Mouse (Mus musculus) spleen, postnatal 10 days (tissue): ENCODE results near the gene Stard3.

Source experiments
- DNase-seq, 2 experiments: peaks; one replicate each; pipeline ENCODE4 v3.0.0; 2021 to 2022; ENCODE audit warnings: low spot score in 2 of 2

The Stard3 gene

GRCm38 (mm10) chr11:98348083-98348961 is 9.8 kb upstream of the Stard3 start, which contains the start of gene Ppp1r1b:
TSS of gene Ppp1r1b (plus strand) at chr11:98348404.
- DNase-seq = no peak

- DNase-seq = no peak
Measured at GRCm38 (mm10) chr11:98349308-98349707, 8.9 kb upstream of the Stard3 start.

- DNase-seq = no peak
Measured at GRCm38 (mm10) chr11:98352272-98352990, 5.7 kb upstream of the Stard3 start.

GRCm38 (mm10) chr11:98353651-98354211 is 4.4 kb upstream of the Stard3 start:
- no peak for DNase-seq

GRCm38 (mm10) chr11:98354445-98354844 is 3.7 kb upstream of the Stard3 start:
- DNase-seq = no peak

- peak; percentile 41 to 57 for DNase-seq
Measured at GRCm38 (mm10) chr11:98355732-98356299, 2.4 kb upstream of the Stard3 start.

- DNase-seq = no peak
Measured at GRCm38 (mm10) chr11:98356625-98357394, 1.4 kb upstream of the Stard3 start.

GRCm38 (mm10) chr11:98357396-98358160 is 590 bp upstream of the Stard3 start:
- no peak for DNase-seq

- DNase-seq = no peak
Measured at GRCm38 (mm10) chr11:98360866-98361521, 2.8 kb downstream of the Stard3 start.

GRCm38 (mm10) chr11:98363817-98364216 is 5.6 kb downstream of the Stard3 start:
- DNase-seq = no peak

- no peak for DNase-seq
Measured at GRCm38 (mm10) chr11:98364410-98364809, 6.2 kb downstream of the Stard3 start.

- no peak for DNase-seq
Measured at GRCm38 (mm10) chr11:98366290-98366689, 8.1 kb downstream of the Stard3 start.

- no peak for DNase-seq
Measured at GRCm38 (mm10) chr11:98367171-98367862, 9.1 kb downstream of the Stard3 start.

- no peak for DNase-seq
Measured at GRCm38 (mm10) chr11:98367863-98368186, 9.7 kb downstream of the Stard3 start.

- DNase-seq = no peak
Measured at GRCm38 (mm10) chr11:98369337-98369736, 11.2 kb downstream of the Stard3 start.

- no peak for DNase-seq
Measured at GRCm38 (mm10) chr11:98370588-98370987, 12.4 kb downstream of the Stard3 start.

GRCm38 (mm10) chr11:98371556-98372240 is 13.5 kb downstream of the Stard3 start:
- no peak for DNase-seq

GRCm38 (mm10) chr11:98372406-98372805 is 14.2 kb downstream of the Stard3 start:
- peak in 1 of 2 experiments; percentile 78 for DNase-seq

GRCm38 (mm10) chr11:98373244-98373643 is 15.1 kb downstream of the Stard3 start:
- DNase-seq = no peak
